Mouse (Mus musculus) bone marrow macrophage, adult 2 months (primary cell): ENCODE measurements around the gene Amotl2. TPM values are rescaled to one million over a fixed set of nuclear protein-coding genes. Genes with fewer than 3 reads are reported as not detected.

Source experiments
- H3K27ac ChIP-seq: 2 replicates; pipeline ENCODE4 v1.5.1; 2012; ENCODE audit warnings: low read depth, low read length; ENCODE audit not compliant: insufficient read depth
- H3K4me1 ChIP-seq: 2 replicates; pipeline ENCODE4 v1.6.1; 2012; ENCODE audit warnings: low read length; ENCODE audit not compliant: control insufficient read depth, insufficient read depth
- H3K4me3 ChIP-seq: 2 replicates; pipeline ENCODE4 v1.5.1; 2012; ENCODE audit warnings: mild to moderate bottlenecking, low read length, moderate library complexity; ENCODE audit not compliant: insufficient read depth
- CTCF ChIP-seq: IDR thresholded peaks from 2 replicates; pipeline ENCODE4 v1.5.1; 2012; ENCODE audit warnings: low read depth, mild to moderate bottlenecking, low read length, moderate library complexity
- POLR2A ChIP-seq: IDR thresholded peaks from 2 replicates; pipeline ENCODE4 v1.6.1; 2012; ENCODE audit warnings: mild to moderate bottlenecking, low read depth, low read length, borderline replicate concordance
- polyA plus RNA-seq: library from polyadenylated mRNA; stranded (reverse); fragments of >200 nt; gene quantifications from 2 replicates; pipeline ENCODE4 v1.2.4, GENCODE M21; 2012; ENCODE audit not compliant: missing spikeins, insufficient read depth, insufficient read length

The Amotl2 gene
- 0.31 and 1.2 TPM in 2 replicates for polyA plus RNA-seq

GRCm38 (mm10) chr9:102716481-102717163, at the start of gene Amotl2:
Gene Amotl2 (plus strand): TSS chr9:102716672.
- TF ChIP-seq CTCF (no peak), POLR2A (no peak)
- peak within 1 kb of the TSS; percentile 54 for H3K4me3 ChIP-seq
- H3K4me1 ChIP-seq, result peaks cover 4% of the 10 kb centered on the region; the same call in 1 of the 2 replicates
- H3K27ac ChIP-seq, result no peak within 1 kb of the TSS

- no peak overlapping the region for H3K27ac ChIP-seq
- no peaks in the 10 kb centered on the region for H3K4me1 ChIP-seq
- no peak for TF ChIP-seq POLR2A
- no peak for TF ChIP-seq CTCF
- no peak overlapping the region for H3K4me3 ChIP-seq
These were observed 48.4 kb upstream of the Amotl2 start for GRCm38 (mm10) chr9:102668115-102668514.

GRCm38 (mm10) chr9:102668906-102669305, 47.6 kb upstream of the Amotl2 start:
- TF ChIP-seq CTCF (no peak), POLR2A (no peak)
- Histone ChIP-seq H3K4me1 (no peaks in the 10 kb centered on the region), H3K27ac (no peak overlapping the region), H3K4me3 (no peak overlapping the region)

- TF ChIP-seq POLR2A, result no peak
- no peak for TF ChIP-seq CTCF
- Histone ChIP-seq H3K4me3 (no peak overlapping the region), H3K4me1 (no peaks in the 10 kb centered on the region), H3K27ac (no peak overlapping the region)
These were observed 43.1 kb upstream of the Amotl2 start for GRCm38 (mm10) chr9:102673381-102673780.

- Histone ChIP-seq H3K4me1 (no peaks in the 10 kb centered on the region), H3K4me3 (no peak overlapping the region), H3K27ac (no peak overlapping the region)
- TF ChIP-seq CTCF (no peak), POLR2A (no peak)
These were observed 40.5 kb upstream of the Amotl2 start for GRCm38 (mm10) chr9:102675922-102676321.

GRCm38 (mm10) chr9:102681470-102681869, 35.0 kb upstream of the Amotl2 start:
- TF ChIP-seq CTCF (no peak), POLR2A (no peak)
- no peak overlapping the region for H3K4me3 ChIP-seq
- H3K27ac ChIP-seq, result no peak overlapping the region
- no peaks in the 10 kb centered on the region for H3K4me1 ChIP-seq

GRCm38 (mm10) chr9:102687943-102688342, 28.5 kb upstream of the Amotl2 start:
- TF ChIP-seq CTCF (no peak), POLR2A (no peak)
- no peak overlapping the region for H3K27ac ChIP-seq
- H3K4me3 ChIP-seq, result no peak overlapping the region
- H3K4me1 ChIP-seq, result no peaks in the 10 kb centered on the region

GRCm38 (mm10) chr9:102689406-102689939, 27.0 kb upstream of the Amotl2 start:
- TF ChIP-seq POLR2A, result no peak
- no peak for TF ChIP-seq CTCF
- no peaks in the 10 kb centered on the region for H3K4me1 ChIP-seq
- H3K27ac ChIP-seq, result no peak overlapping the region
- no peak overlapping the region for H3K4me3 ChIP-seq

GRCm38 (mm10) chr9:102689940-102690642, 26.4 kb upstream of the Amotl2 start:
- H3K4me1 ChIP-seq, result no peaks in the 10 kb centered on the region
- TF ChIP-seq CTCF (no peak), POLR2A (no peak)
- H3K27ac ChIP-seq, result no peak overlapping the region
- no peak overlapping the region for H3K4me3 ChIP-seq

GRCm38 (mm10) chr9:102690891-102691290, 25.6 kb upstream of the Amotl2 start:
- Histone ChIP-seq H3K27ac (no peak overlapping the region), H3K4me3 (no peak overlapping the region), H3K4me1 (no peaks in the 10 kb centered on the region)
- TF ChIP-seq POLR2A, result no peak
- TF ChIP-seq CTCF, result no peak
